Mouse (Mus musculus) spleen, adult 2 months (tissue): ENCODE results near the gene Ubxn7. TPM values are rescaled to one million over a fixed set of nuclear protein-coding genes. Genes with fewer than 3 reads are reported as not detected.

Experiments
- DNase-seq, 2 experiments: peaks; one replicate each; pipeline versions ENCODE4 v3.0.0 to v3.0.0-alpha.2; 2012 to 2021; ENCODE audit warnings: low spot score in 2 of 2, low read depth in 1 of 2
- H3K27ac ChIP-seq: fragments of 200-500 bp; 2 replicates; pipeline ENCODE4 v1.5.1; 2012; ENCODE audit warnings: low read length, inconsistent platforms; ENCODE audit not compliant: insufficient read depth
- H3K27me3 ChIP-seq: fragments of 200-500 bp; 2 replicates; pipeline ENCODE4 v1.6.1; 2012; ENCODE audit warnings: mild to moderate bottlenecking, moderate library complexity, low read length, inconsistent platforms; ENCODE audit not compliant: control insufficient read depth, insufficient read depth
- H3K36me3 ChIP-seq: fragments of 200-500 bp; 2 replicates; pipeline ENCODE4 v1.6.1; 2012; ENCODE audit warnings: mild to moderate bottlenecking, low read length, inconsistent platforms; ENCODE audit not compliant: control insufficient read depth, insufficient read depth
- H3K4me1 ChIP-seq: fragments of 200-500 bp; 2 replicates; pipeline ENCODE4 v1.6.1; 2011; ENCODE audit warnings: inconsistent platforms; ENCODE audit not compliant: control insufficient read depth, insufficient read depth, insufficient read length
- H3K4me3 ChIP-seq: fragments of 200-500 bp; 2 replicates; pipeline ENCODE4 v1.5.1; 2011; ENCODE audit warnings: mild to moderate bottlenecking, inconsistent platforms; ENCODE audit not compliant: insufficient read depth, insufficient read length; ENCODE audit errors: extremely low read depth
- CTCF ChIP-seq: fragments of 200-500 bp; IDR thresholded peaks from 2 replicates; pipeline ENCODE4 v1.5.1; 2011; ENCODE audit warnings: mild to moderate bottlenecking, inconsistent platforms; ENCODE audit not compliant: insufficient read depth, insufficient read length, insufficient replicate concordance; ENCODE audit errors: extremely low read depth
- POLR2A ChIP-seq: fragments of 200-500 bp; IDR thresholded peaks from 2 replicates; pipeline ENCODE4 v1.6.1; 2011; ENCODE audit warnings: low read depth, low read length, inconsistent platforms
- WGBS: fragments of 180-500 bp; shearing (Covaris S2); methylation state at CpG from one replicate; pipeline ENCODE4 v1.1.7; 2018; 5-methylcytosine and 5-hydroxymethylcytosine counted together
- polyA plus RNA-seq: library from polyadenylated mRNA; depleted of rRNA; stranded (reverse); fragments of >200 nt; gene quantifications from 2 replicates; pipeline ENCODE4 v1.2.3, GENCODE M21; 2012; rRNA removed

Ubxn7 gene
- polyA plus RNA-seq, 1 experiment = 6.0 TPM

DNA sequence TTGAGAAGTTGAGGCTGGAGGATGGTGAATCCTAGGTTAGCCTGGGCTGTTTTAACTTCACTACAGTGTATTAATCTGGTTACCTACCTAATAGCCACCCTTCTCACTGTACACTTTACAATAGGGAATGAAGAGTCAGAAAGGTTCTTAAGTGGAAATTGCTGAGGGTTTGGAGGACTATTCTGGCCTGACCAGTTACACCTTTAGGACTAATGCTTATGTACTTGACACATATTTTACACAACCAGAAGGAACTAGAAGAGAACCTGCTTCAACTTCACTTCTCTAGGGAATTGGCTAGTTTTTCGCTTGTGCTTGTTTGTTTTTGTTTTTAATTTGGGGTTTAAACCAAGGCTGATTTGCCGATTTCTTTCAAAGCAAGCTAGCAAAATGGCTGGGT is 101.1 kb downstream of the Ubxn7 start:
- WGBS = 82% methylated on average over 2 of the region's 2 CpGs
- peaks cover 2% of the 10 kb centered on the region; the same call in 1 of the 2 replicates for H3K4me1 ChIP-seq
- DNase-seq = no peak
- no peaks in the 10 kb centered on the region for H3K36me3 ChIP-seq
- no peak overlapping the region; the same call in 1 of the 2 replicates for H3K4me3 ChIP-seq
- H3K27ac ChIP-seq = no peak overlapping the region
- no peaks in the 10 kb centered on the region for H3K27me3 ChIP-seq
- TF ChIP-seq CTCF (no peak), POLR2A (no peak)

GRCm38 (mm10) chr16:32434066-32434465 is 102.0 kb downstream of the Ubxn7 start:
- Histone ChIP-seq H3K36me3 (no peaks in the 10 kb centered on the region), H3K27me3 (no peaks in the 10 kb centered on the region), H3K4me1 (peaks cover 4% of the 10 kb centered on the region; the same call in 1 of the 2 replicates), H3K4me3 (no peak overlapping the region), H3K27ac (no peak overlapping the region)
- DNase-seq = peak; percentile 24 to 70
- 5% methylated on average over 6 of the region's 6 CpGs for WGBS
- no peak for TF ChIP-seq POLR2A
- TF ChIP-seq CTCF = no peak

- DNase-seq = no peak
- TF ChIP-seq CTCF (no peak), POLR2A (no peak)
- Histone ChIP-seq H3K27ac (no peak overlapping the region), H3K27me3 (no peaks in the 10 kb centered on the region), H3K36me3 (no peaks in the 10 kb centered on the region), H3K4me1 (peaks cover 4% of the 10 kb centered on the region; the same call in 1 of the 2 replicates), H3K4me3 (no peak overlapping the region)
Observed at GRCm38 (mm10) chr16:32434691-32435090, 102.6 kb downstream of the Ubxn7 start.

DNA sequence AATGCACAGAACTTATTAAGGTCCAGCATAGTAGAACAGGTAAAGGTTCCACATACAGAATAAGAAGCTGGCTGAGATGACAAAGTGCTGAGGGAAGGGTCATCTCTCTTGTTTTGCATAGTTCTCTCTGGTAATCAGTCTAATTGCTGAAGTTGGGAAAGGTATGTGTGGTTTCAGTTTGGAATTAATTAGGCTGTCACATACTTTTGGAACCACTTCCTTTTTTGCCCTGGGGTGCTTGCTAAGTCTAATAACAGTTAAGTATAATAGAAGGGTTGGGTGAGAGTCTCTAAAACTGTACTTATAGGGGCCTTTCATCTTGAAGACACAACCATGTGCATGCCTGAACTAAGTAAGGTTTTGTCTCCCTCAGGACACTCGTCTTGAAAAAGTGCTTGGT is 104.6 kb downstream of the Ubxn7 start:
- Histone ChIP-seq H3K27ac (no peak overlapping the region), H3K27me3 (no peaks in the 10 kb centered on the region), H3K4me1 (peaks cover 4% of the 10 kb centered on the region; the same call in 1 of the 2 replicates), H3K36me3 (no peaks in the 10 kb centered on the region), H3K4me3 (no peak overlapping the region)
- 55% methylated on average over 1 of the region's 1 CpGs for WGBS
- TF ChIP-seq POLR2A = no peak
- TF ChIP-seq CTCF = no peak
- DNase-seq = no peak

DNA sequence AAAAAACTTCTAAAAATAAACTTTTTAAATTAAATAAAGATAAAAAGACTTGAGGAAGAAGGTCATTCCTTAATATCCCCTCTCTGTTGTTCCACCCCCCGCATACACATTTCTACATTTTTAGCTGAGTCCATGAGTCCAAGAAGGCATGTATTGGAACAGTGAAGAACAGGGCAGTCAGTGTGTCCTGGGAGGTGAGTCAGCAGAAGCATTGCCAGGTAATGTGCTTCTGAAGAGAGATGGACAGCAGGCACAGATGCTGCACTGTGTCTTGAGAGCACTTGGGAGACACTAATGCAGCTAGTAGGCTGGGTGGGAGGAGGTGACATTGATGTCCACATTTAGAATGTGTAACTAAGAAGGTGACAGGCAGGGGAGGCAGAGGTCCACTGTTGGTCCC is 105.2 kb downstream of the Ubxn7 start:
- no peaks in the 10 kb centered on the region for H3K36me3 ChIP-seq
- peaks cover 4% of the 10 kb centered on the region; the same call in 1 of the 2 replicates for H3K4me1 ChIP-seq
- H3K27ac ChIP-seq = no peak overlapping the region
- H3K27me3 ChIP-seq = no peaks in the 10 kb centered on the region
- no peak for DNase-seq
- no peak overlapping the region for H3K4me3 ChIP-seq
- TF ChIP-seq POLR2A (no peak), CTCF (no peak)
- whole genome bisulfite sequencing = 92% methylated on average over 1 of the region's 1 CpGs

DNA sequence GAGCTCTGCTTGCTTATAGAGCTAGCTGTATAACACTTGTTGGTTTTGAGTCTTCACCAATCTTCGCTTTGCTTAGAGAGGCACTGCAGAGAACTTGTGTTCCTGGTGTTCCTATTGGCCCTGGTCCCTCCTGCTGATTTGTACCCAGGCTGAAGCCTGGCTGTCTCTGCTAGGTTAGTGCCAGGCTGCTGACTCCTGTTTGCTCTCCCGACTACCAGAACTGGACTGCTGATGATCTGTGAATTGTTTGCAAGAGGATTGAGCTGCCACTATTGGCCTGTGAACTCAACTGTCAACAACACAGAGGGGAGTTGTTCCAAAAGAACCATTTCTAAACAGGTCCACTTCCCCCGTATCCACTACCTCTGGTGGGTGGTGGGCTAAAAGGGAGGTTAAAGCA is 109.4 kb downstream of the Ubxn7 start:
- Histone ChIP-seq H3K27me3 (no peaks in the 10 kb centered on the region), H3K36me3 (no peaks in the 10 kb centered on the region), H3K4me1 (peaks cover 2% of the 10 kb centered on the region; the same call in 1 of the 2 replicates), H3K27ac (no peak overlapping the region), H3K4me3 (no peak overlapping the region)
- 95% methylated on average over 3 of the region's 3 CpGs for WGBS
- DNase-seq = no peak
- TF ChIP-seq POLR2A = no peak
- no peak for TF ChIP-seq CTCF

Other genes with a start within 250 kb of the Ubxn7 start
- gene Pigx, start 232.5 kb upstream of the Ubxn7 start, polyA plus RNA-seq = 18.1 and 22.7 TPM in 2 replicates
- gene Cep19, start 232.5 kb upstream of the Ubxn7 start, polyA plus RNA-seq = 4.2 and 4.7 TPM in 2 replicates
- 105 and 133 TPM in 2 replicates for gene Nrros, start 166.7 kb upstream of the Ubxn7 start, polyA plus RNA-seq
- gene Bex6, start 152.4 kb upstream of the Ubxn7 start, polyA plus RNA-seq = 0.85 and 1.5 TPM in 2 replicates
- 2.8 and 3.1 TPM in 2 replicates for gene Fbxo45, start 85.1 kb upstream of the Ubxn7 start, polyA plus RNA-seq
- gene Wdr53, start 85.0 kb upstream of the Ubxn7 start, polyA plus RNA-seq = 2.3 TPM in 2 replicates
- gene Smco1, start 60.8 kb upstream of the Ubxn7 start, polyA plus RNA-seq = not detected in 2 replicates
- gene Rnf168, start 54.8 kb upstream of the Ubxn7 start, polyA plus RNA-seq = 5.6 and 7.1 TPM in 2 replicates
- 0.58 and 0.70 TPM in 2 replicates for gene Tm4sf19, start 68.2 kb downstream of the Ubxn7 start, polyA plus RNA-seq
- gene Tctex1d2, start 87.4 kb downstream of the Ubxn7 start, polyA plus RNA-seq = 2.3 and 2.5 TPM in 2 replicates
- 13.1 and 15.9 TPM in 2 replicates for gene Pcyt1a, start 98.7 kb downstream of the Ubxn7 start, polyA plus RNA-seq
- not detected in 2 replicates for gene Slc51a, start 155.6 kb downstream of the Ubxn7 start, polyA plus RNA-seq
- not detected in 2 replicates for gene Zdhhc19, start 164.0 kb downstream of the Ubxn7 start, polyA plus RNA-seq